Mouse (Mus musculus) left cerebral cortex, adult 6 months (tissue): ENCODE measurements around the gene Hspa8. TPM values are rescaled to one million over a fixed set of nuclear protein-coding genes. Genes with fewer than 3 reads are reported as not detected.

Experiments
- long read RNA-seq, 2 experiments: library from polyadenylated mRNA; unstranded; transcript quantifications; one replicate each; pipeline ENCODE4 v2.0.0; 2019 to 2020
- polyA plus RNA-seq: library from polyadenylated mRNA; unstranded; fragments of <200 nt; fragmentation: Nextera tagmentation; gene quantifications from 2 replicates; pipeline ENCODE4 v1.2.3, GENCODE M21; 2021

Hspa8 gene
- polyA plus RNA-seq, result 3,086 and 4,243 TPM in 2 replicates
- long read RNA-seq, experiment 1, transcript Hspa8-201 (9 exons, 2,394 nt), result major isoform, 33,404 of 34,361 reads
- long read RNA-seq, experiment 1, partial matches to known transcripts, result 724 of 34,361 reads
- long read RNA-seq, experiment 1, other reads (novel, unspliced or antisense), result 233 of 34,361 reads
- long read RNA-seq, experiment 2, transcript Hspa8-201 (9 exons, 2,394 nt), result major isoform, 5,276 of 6,228 reads
- long read RNA-seq, experiment 2, partial matches to known transcripts, result 878 of 6,228 reads
- long read RNA-seq, experiment 2, other reads (novel, unspliced or antisense), result 74 of 6,228 reads

GRCm38 (mm10) chr9:40800675-40801612 lies at the start of gene Hspa8:
Hspa8 (plus strand) TSS chr9:40800984.

Other genes starting within 250 kb of the Hspa8 start
- not detected in 2 replicates for gene Gm21915, start 130.4 kb upstream of the Hspa8 start, polyA plus RNA-seq
- gene Clmp, start 115.0 kb upstream of the Hspa8 start, polyA plus RNA-seq, result 4.1 and 8.7 TPM in 2 replicates
- 0.06 TPM in 1 of 2 replicates, not detected in the other for gene Bsx, start 73.1 kb downstream of the Hspa8 start, polyA plus RNA-seq
- gene Jhy, start 163.1 kb downstream of the Hspa8 start, polyA plus RNA-seq, result 0.06 and 0.15 TPM in 2 replicates
- gene Crtam, start 203.6 kb downstream of the Hspa8 start, polyA plus RNA-seq, result not detected in 2 replicates